ENCODE assay signal across 8 mouse cellular contexts in the genomic region with DNA sequence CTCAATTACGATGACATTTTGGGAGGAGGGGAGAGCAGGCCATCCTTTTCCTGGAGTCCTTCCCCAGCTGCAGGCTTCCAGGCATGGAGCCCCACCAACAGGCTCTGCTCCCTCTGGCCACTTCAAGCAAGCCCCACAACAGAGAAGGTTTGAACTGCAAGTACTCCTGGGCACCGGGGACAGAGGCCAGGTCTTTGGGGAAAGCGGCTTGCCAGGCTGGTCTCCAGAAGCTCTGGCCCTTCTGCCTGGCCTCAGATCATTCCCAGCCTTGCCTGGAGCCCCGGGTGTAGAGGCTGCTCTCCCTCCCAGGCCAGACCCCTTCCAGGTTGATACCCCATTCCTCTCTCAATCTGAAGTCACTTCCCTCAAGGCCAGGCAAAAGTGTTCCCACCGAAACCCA. TPM values are rescaled to one million over a fixed set of nuclear protein-coding genes. Genes with fewer than 3 reads are reported as not detected.
A peak's percentile ranks its signal among the peaks of the same experiment; 100 is the strongest.
DNase-seq lines count a peak whose midpoint lies in the region; ATAC-seq and TF ChIP-seq lines count a peak whose summit lies in the region.

No protein-coding gene starts in this region.

- no peak for TF ChIP-seq CTCF in layer of hippocampus, adult 2 months (conservative IDR thresholded peaks at IDR 0.05)
- no peak for TF ChIP-seq CTCF in embryonic fibroblast, embryonic 13.5 days (IDR thresholded peaks at IDR 0.05; ENCODE audit: borderline replicate concordance, insufficient read depth, low read length)

- no peaks in the 10 kb centered on the region for H3K27me3 ChIP-seq in intestine, embryonic 14.5 days (replicated peaks; ENCODE audit: control insufficient read depth, insufficient read depth, low read length)
- peaks cover 17% of the 10 kb centered on the region for H3K27me3 ChIP-seq in neural tube, embryonic 12.5 days (replicated peaks)

- H3K36me3 ChIP-seq in intestine, embryonic 14.5 days (ENCODE audit: control insufficient read depth, insufficient read depth, low read length), result no peaks in the 10 kb centered on the region
- peaks cover 12% of the 10 kb centered on the region; the same call in 1 of the 2 replicates for H3K36me3 ChIP-seq in neural tube, embryonic 12.5 days

- TF ChIP-seq POLR2A in embryonic fibroblast, embryonic 13.5 days (IDR thresholded peaks at IDR 0.05; ENCODE audit: low read depth, low read length), result no peak

- peaks cover 14% of the 10 kb centered on the region; the same call in 1 of the 2 replicates for H3K4me1 ChIP-seq in embryonic fibroblast, embryonic 13.5 days (ENCODE audit: control insufficient read depth, insufficient read depth, low read length)
- H3K4me1 ChIP-seq in intestine, embryonic 14.5 days (replicated peaks; ENCODE audit: control insufficient read depth, insufficient read depth, low read length), result peaks cover 25% of the 10 kb centered on the region; the same call in 1 of the 2 replicates
- peaks cover 40% of the 10 kb centered on the region for H3K4me1 ChIP-seq in neural tube, embryonic 12.5 days

- DNase-seq in layer of hippocampus, adult 2 months (ENCODE audit: low spot score in 2 of 2), result no peak
- no peak for DNase-seq in layer of hippocampus, adult 9-10 months (ENCODE audit: low spot score)
- DNase-seq in intestine, embryonic 14.5 days (ENCODE audit: low spot score), result no peak
- DNase-seq in urinary bladder, postnatal 14 days (ENCODE audit: low spot score), result no peak
- DNase-seq in adrenal gland, adult 18-20 months (ENCODE audit: low spot score in 2 of 2), result no peak
- no peak for DNase-seq in frontal cortex, postnatal 10 days (ENCODE audit: low spot score in 2 of 2)

- 18% methylated on average over 5 of the region's 5 CpGs for WGBS in intestine, embryonic 14.5 days
- WGBS in neural tube, embryonic 12.5 days, result 16% methylated on average over 5 of the region's 5 CpGs

- no peaks in the 10 kb centered on the region for H3K9me3 ChIP-seq in intestine, embryonic 14.5 days (ENCODE audit: control insufficient read depth, low read length)
- H3K9me3 ChIP-seq in neural tube, embryonic 12.5 days, result no peaks in the 10 kb centered on the region

- no peak for ATAC-seq in intestine, embryonic 14.5 days (replicated peaks; ENCODE audit: low FRiP score, low TSS enrichment, low read depth)
- 0 out of 2 replicates have a peak, but pooled peaks have one; percentile 7 for ATAC-seq in neural tube, embryonic 12.5 days (ENCODE audit: low FRiP score, low read depth)

- peak overlapping the region; percentile 87 for H3K4me3 ChIP-seq in layer of hippocampus, adult 2 months
- H3K4me3 ChIP-seq in embryonic fibroblast, embryonic 13.5 days (ENCODE audit: insufficient read depth, low read length), result peak overlapping the region; percentile 26
- peak overlapping the region; percentile 91 for H3K4me3 ChIP-seq in intestine, embryonic 14.5 days (ENCODE audit: low read depth, low read length)
- H3K4me3 ChIP-seq in neural tube, embryonic 12.5 days, result peak overlapping the region; percentile 90

- H3K4me2 ChIP-seq in intestine, embryonic 14.5 days (ENCODE audit: low read length), result peak overlapping the region; percentile 86
- H3K4me2 ChIP-seq in neural tube, embryonic 12.5 days (replicated peaks), result peak overlapping the region; percentile 83

- peak overlapping the region; percentile 95 for H3K27ac ChIP-seq in layer of hippocampus, adult 2 months
- H3K27ac ChIP-seq in embryonic fibroblast, embryonic 13.5 days (ENCODE audit: insufficient read depth, low read length), result peak overlapping the region; percentile 38
- no peak overlapping the region for H3K27ac ChIP-seq in intestine, embryonic 14.5 days (ENCODE audit: low read depth)
- H3K27ac ChIP-seq in neural tube, embryonic 12.5 days, result peak overlapping the region; percentile 81; the same call in 1 of the 2 replicates

- peak overlapping the region; percentile 85 for H3K9ac ChIP-seq in intestine, embryonic 14.5 days (ENCODE audit: low read length)
- peak overlapping the region; percentile 93 for H3K9ac ChIP-seq in neural tube, embryonic 12.5 days

RNA-seq across cellular contexts. Expression of a gene that starts 0.6 kb away (rescaled TPM):
- total RNA-seq in layer of hippocampus, adult 2 months (2021), result 100 to 1,000 TPM; 285 to 294 TPM
- polyA plus RNA-seq in embryonic fibroblast, embryonic 13.5 days (2011; ENCODE audit: insufficient read length, low read depth, missing spikeins), result 43.6 and 53.2 TPM in 2 replicates
- polyA plus RNA-seq in intestine, embryonic 14.5 days (2014; fragmentation: Nextera tagmentation; extraction: Ambion mirVana), result 35.3 and 39.1 TPM in 2 replicates
- polyA plus RNA-seq in neural tube, embryonic 12.5 days (2016; fragmentation: Nextera tagmentation; extraction: Ambion mirVana), result 106 and 108 TPM in 2 replicates
- total RNA-seq in adrenal gland, adult 18-20 months (2021), result 1 to 10 TPM; 4.2 to 5.8 TPM

Comparison
In these comparisons a context has a peak if more than half of its experiments do, and no peak if none do; other contexts are left out.
1. H3K4me3 ChIP-seq: peak in every context shown above with its lines; median percentile 91 in intestine, embryonic 14.5 days; 90 in neural tube, embryonic 12.5 days; 87 in layer of hippocampus, adult 2 months; 26 in embryonic fibroblast, embryonic 13.5 days.